Mouse (Mus musculus): ENCODE results near the gene Psmd7. TPM values are rescaled to one million over a fixed set of nuclear protein-coding genes. Genes with fewer than 3 reads are reported as not detected.

Psmd7 gene
- polyA plus RNA-seq, 1 experiment from 2014 or later = 253 TPM

- Histone ChIP-seq H3K9ac (replicated peaks; ENCODE audit: low read depth, low read length) (no peak overlapping the region), H3K27me3 (replicated peaks; ENCODE audit: control insufficient read depth, insufficient read depth, low read length) (no peaks in the 10 kb centered on the region; the same call in 1 of the 2 replicates), H3K4me1 (replicated peaks; ENCODE audit: control insufficient read depth, insufficient read depth, low read length) (no peaks in the 10 kb centered on the region), H3K4me2 (ENCODE audit: low read length) (no peak overlapping the region), H3K9me3 (ENCODE audit: control insufficient read depth, low read length) (no peaks in the 10 kb centered on the region), H3K27ac (ENCODE audit: low read length) (no peak overlapping the region), H3K4me3 (replicated peaks; ENCODE audit: low read length) (no peak overlapping the region), H3K36me3 (ENCODE audit: control insufficient read depth, insufficient read depth) (no peaks in the 10 kb centered on the region)
- ATAC-seq = no peak
- WGBS = 89% methylated on average over 6 of the region's 6 CpGs
These were observed 25.1 kb upstream of the Psmd7 start for GRCm38 (mm10) chr8:107613411-107613810.

GRCm38 (mm10) chr8:107610845-107611244, 22.6 kb upstream of the Psmd7 start:
- WGBS = 22% methylated on average over 11 of the region's 11 CpGs
- H3K9ac ChIP-seq (replicated peaks; ENCODE audit: low read depth, low read length) = no peak overlapping the region
- no peaks in the 10 kb centered on the region; the same call in 1 of the 2 replicates for H3K27me3 ChIP-seq (replicated peaks; ENCODE audit: control insufficient read depth, insufficient read depth, low read length)
- no peak overlapping the region for H3K27ac ChIP-seq (ENCODE audit: low read length)
- no peak for ATAC-seq
- H3K36me3 ChIP-seq (ENCODE audit: control insufficient read depth, insufficient read depth) = no peaks in the 10 kb centered on the region
- H3K9me3 ChIP-seq (ENCODE audit: control insufficient read depth, low read length) = no peaks in the 10 kb centered on the region
- H3K4me3 ChIP-seq (replicated peaks; ENCODE audit: low read length) = no peak overlapping the region
- no peaks in the 10 kb centered on the region for H3K4me1 ChIP-seq (replicated peaks; ENCODE audit: control insufficient read depth, insufficient read depth, low read length)
- H3K4me2 ChIP-seq (ENCODE audit: low read length) = no peak overlapping the region

- no peaks in the 10 kb centered on the region for H3K4me1 ChIP-seq (replicated peaks; ENCODE audit: control insufficient read depth, insufficient read depth, low read length)
- H3K9me3 ChIP-seq (ENCODE audit: control insufficient read depth, low read length) = no peaks in the 10 kb centered on the region
- WGBS = 34% methylated on average over 7 of the region's 7 CpGs
- no peak overlapping the region for H3K27ac ChIP-seq (ENCODE audit: low read length)
- no peaks in the 10 kb centered on the region; the same call in 1 of the 2 replicates for H3K27me3 ChIP-seq (replicated peaks; ENCODE audit: control insufficient read depth, insufficient read depth, low read length)
- no peak overlapping the region for H3K9ac ChIP-seq (replicated peaks; ENCODE audit: low read depth, low read length)
- no peak for ATAC-seq
- no peak overlapping the region for H3K4me2 ChIP-seq (ENCODE audit: low read length)
- no peaks in the 10 kb centered on the region for H3K36me3 ChIP-seq (ENCODE audit: control insufficient read depth, insufficient read depth)
- H3K4me3 ChIP-seq (replicated peaks; ENCODE audit: low read length) = no peak overlapping the region
These were observed 20.5 kb upstream of the Psmd7 start for GRCm38 (mm10) chr8:107608751-107609150.

DNA sequence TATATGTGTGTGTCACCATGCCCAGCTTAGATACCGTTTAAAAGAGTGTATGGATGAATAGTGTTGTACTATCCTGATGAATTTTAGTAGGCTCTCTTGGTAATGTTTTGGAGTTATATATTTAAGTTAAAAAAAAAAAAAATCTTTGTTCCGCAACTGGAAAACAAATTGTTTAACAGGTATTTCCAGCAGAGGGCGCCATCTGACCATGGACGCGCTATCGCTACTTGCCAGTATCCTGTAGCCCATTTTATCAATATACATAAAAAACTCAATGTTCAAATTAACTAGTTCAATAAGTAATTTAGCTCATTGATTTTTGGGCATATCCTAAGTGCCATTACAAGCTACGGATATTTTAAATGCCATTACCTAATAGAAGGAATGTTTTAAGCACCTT, 14.8 kb upstream of the Psmd7 start:
- Histone ChIP-seq H3K4me3 (replicated peaks; ENCODE audit: low read length) (no peak overlapping the region), H3K9ac (replicated peaks; ENCODE audit: low read depth, low read length) (no peak overlapping the region), H3K27ac (ENCODE audit: low read length) (no peak overlapping the region), H3K27me3 (replicated peaks; ENCODE audit: control insufficient read depth, insufficient read depth, low read length) (no peaks in the 10 kb centered on the region; the same call in 1 of the 2 replicates), H3K9me3 (ENCODE audit: control insufficient read depth, low read length) (no peaks in the 10 kb centered on the region), H3K4me2 (ENCODE audit: low read length) (no peak overlapping the region), H3K36me3 (ENCODE audit: control insufficient read depth, insufficient read depth) (no peaks in the 10 kb centered on the region), H3K4me1 (replicated peaks; ENCODE audit: control insufficient read depth, insufficient read depth, low read length) (no peaks in the 10 kb centered on the region)
- ATAC-seq = no peak
- 6% methylated on average over 7 of the region's 7 CpGs for WGBS

DNA sequence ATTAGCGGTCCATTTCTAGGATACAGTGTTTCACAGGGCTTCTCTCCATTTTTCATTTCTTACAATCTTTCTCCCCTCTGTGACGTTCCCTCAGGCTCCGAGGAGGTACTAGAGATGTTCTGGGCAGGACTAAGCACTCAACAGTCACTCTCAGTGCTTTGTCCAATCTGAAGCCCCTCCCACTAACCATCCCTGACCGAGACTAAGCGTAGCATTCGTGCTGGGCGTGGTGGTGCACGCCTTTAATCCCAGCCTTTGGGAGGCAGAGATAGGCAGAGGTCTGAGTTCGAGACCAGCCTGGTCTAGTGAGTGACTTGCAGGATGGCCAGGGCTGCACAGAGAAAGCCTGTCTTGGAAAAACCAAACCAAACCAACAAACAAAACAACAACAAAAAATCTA, 11.4 kb upstream of the Psmd7 start:
- no peak overlapping the region for H3K9ac ChIP-seq (replicated peaks; ENCODE audit: low read depth, low read length)
- no peaks in the 10 kb centered on the region for H3K4me1 ChIP-seq (replicated peaks; ENCODE audit: control insufficient read depth, insufficient read depth, low read length)
- H3K27ac ChIP-seq (ENCODE audit: low read length) = no peak overlapping the region
- no peaks in the 10 kb centered on the region for H3K36me3 ChIP-seq (ENCODE audit: control insufficient read depth, insufficient read depth)
- no peak overlapping the region for H3K4me2 ChIP-seq (ENCODE audit: low read length)
- no peak for ATAC-seq
- H3K4me3 ChIP-seq (replicated peaks; ENCODE audit: low read length) = no peak overlapping the region
- WGBS = 86% methylated on average over 9 of the region's 9 CpGs
- H3K27me3 ChIP-seq (replicated peaks; ENCODE audit: control insufficient read depth, insufficient read depth, low read length) = no peaks in the 10 kb centered on the region; the same call in 1 of the 2 replicates
- no peaks in the 10 kb centered on the region for H3K9me3 ChIP-seq (ENCODE audit: control insufficient read depth, low read length)

DNA sequence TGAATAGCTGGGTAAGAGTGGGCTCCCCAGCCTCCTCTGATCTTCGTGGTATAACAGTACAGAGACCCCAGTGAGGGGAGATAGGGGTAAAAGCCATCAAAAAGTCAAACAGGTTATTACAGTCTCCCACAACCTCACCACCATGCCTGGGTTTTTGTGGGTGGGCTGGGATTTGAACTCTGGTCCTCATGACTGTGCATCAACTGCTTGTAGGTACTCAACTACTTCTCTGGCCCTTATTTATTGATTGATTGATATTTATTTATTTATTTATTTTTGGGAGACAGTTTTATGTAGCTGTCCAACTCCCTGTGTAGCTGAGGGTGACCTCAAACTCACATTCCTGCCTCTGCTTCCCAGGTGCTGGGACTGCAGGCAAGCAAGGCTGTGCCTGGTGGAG, 9.5 kb upstream of the Psmd7 start:
- no peak overlapping the region for H3K9ac ChIP-seq (replicated peaks; ENCODE audit: low read depth, low read length)
- ATAC-seq = no peak
- H3K4me3 ChIP-seq (replicated peaks; ENCODE audit: low read length) = no peak overlapping the region
- H3K9me3 ChIP-seq (ENCODE audit: control insufficient read depth, low read length) = no peaks in the 10 kb centered on the region
- H3K36me3 ChIP-seq (ENCODE audit: control insufficient read depth, insufficient read depth) = no peaks in the 10 kb centered on the region
- H3K27ac ChIP-seq (ENCODE audit: low read length) = no peak overlapping the region
- H3K4me2 ChIP-seq (ENCODE audit: low read length) = no peak overlapping the region
- 62% methylated on average over 1 of the region's 1 CpGs for WGBS
- no peaks in the 10 kb centered on the region for H3K4me1 ChIP-seq (replicated peaks; ENCODE audit: control insufficient read depth, insufficient read depth, low read length)
- H3K27me3 ChIP-seq (replicated peaks; ENCODE audit: control insufficient read depth, insufficient read depth, low read length) = no peaks in the 10 kb centered on the region

- no peaks in the 10 kb centered on the region for H3K9me3 ChIP-seq (ENCODE audit: control insufficient read depth, low read length)
- 69% methylated on average over 6 of the region's 6 CpGs for WGBS
- no peak for ATAC-seq
- no peak overlapping the region for H3K4me2 ChIP-seq (ENCODE audit: low read length)
- H3K9ac ChIP-seq (replicated peaks; ENCODE audit: low read depth, low read length) = no peak overlapping the region
- H3K4me3 ChIP-seq (replicated peaks; ENCODE audit: low read length) = no peak overlapping the region
- no peaks in the 10 kb centered on the region for H3K4me1 ChIP-seq (replicated peaks; ENCODE audit: control insufficient read depth, insufficient read depth, low read length)
- no peaks in the 10 kb centered on the region for H3K36me3 ChIP-seq (ENCODE audit: control insufficient read depth, insufficient read depth)
- H3K27ac ChIP-seq (ENCODE audit: low read length) = no peak overlapping the region
- H3K27me3 ChIP-seq (replicated peaks; ENCODE audit: control insufficient read depth, insufficient read depth, low read length) = no peaks in the 10 kb centered on the region
These were observed 6.6 kb upstream of the Psmd7 start for GRCm38 (mm10) chr8:107594817-107595216.

GRCm38 (mm10) chr8:107593967-107594729, 5.9 kb upstream of the Psmd7 start:
- no peaks in the 10 kb centered on the region for H3K4me1 ChIP-seq (replicated peaks; ENCODE audit: control insufficient read depth, insufficient read depth, low read length)
- no peak overlapping the region for H3K4me2 ChIP-seq (ENCODE audit: low read length)
- H3K4me3 ChIP-seq (replicated peaks; ENCODE audit: low read length) = no peak overlapping the region
- H3K9me3 ChIP-seq (ENCODE audit: control insufficient read depth, low read length) = no peaks in the 10 kb centered on the region
- ATAC-seq = no peak
- H3K9ac ChIP-seq (replicated peaks; ENCODE audit: low read depth, low read length) = no peak overlapping the region
- WGBS = 83% methylated on average over 6 of the region's 6 CpGs
- no peaks in the 10 kb centered on the region for H3K27me3 ChIP-seq (replicated peaks; ENCODE audit: control insufficient read depth, insufficient read depth, low read length)
- no peak overlapping the region for H3K27ac ChIP-seq (ENCODE audit: low read length)
- H3K36me3 ChIP-seq (ENCODE audit: control insufficient read depth, insufficient read depth) = no peaks in the 10 kb centered on the region

DNA sequence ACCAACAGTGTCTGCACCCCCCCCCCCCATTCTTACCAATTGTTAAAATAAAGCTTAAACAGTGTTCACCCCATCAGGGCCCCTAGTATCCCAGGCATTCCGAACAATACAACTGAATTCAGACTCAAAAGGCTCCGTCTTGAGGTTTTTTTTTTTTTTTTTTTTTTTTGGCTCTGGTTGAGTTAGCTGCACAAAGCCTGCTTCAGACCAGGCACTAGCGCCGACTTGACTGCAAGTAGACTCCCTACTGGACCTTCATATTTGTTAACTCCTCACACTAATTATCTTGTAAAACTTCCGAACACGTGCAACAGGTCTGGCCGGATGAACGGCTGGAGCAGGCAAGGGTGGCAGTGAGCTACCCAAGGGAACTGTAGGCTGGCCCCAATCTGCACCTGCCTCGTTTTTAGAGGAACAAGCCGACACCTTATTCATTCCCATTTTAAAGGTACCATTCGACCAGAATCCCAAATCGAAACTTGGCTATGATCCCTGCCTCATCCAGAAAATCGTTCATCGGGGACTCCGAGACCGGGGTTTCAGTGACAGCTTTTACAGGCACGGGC, 752 bp downstream of the Psmd7 start:
- Histone ChIP-seq H3K36me3 (ENCODE audit: control insufficient read depth, insufficient read depth) (peaks cover 16% of the 10 kb centered on the region), H3K27me3 (replicated peaks; ENCODE audit: control insufficient read depth, insufficient read depth, low read length) (no peaks in the 10 kb centered on the region), H3K4me1 (replicated peaks; ENCODE audit: control insufficient read depth, insufficient read depth, low read length) (peaks cover 13% of the 10 kb centered on the region), H3K4me3 (replicated peaks; ENCODE audit: low read length) (peak overlapping the region; percentile 91), H3K9ac (replicated peaks; ENCODE audit: low read depth, low read length) (peak overlapping the region; percentile 90), H3K9me3 (ENCODE audit: control insufficient read depth, low read length) (no peaks in the 10 kb centered on the region), H3K4me2 (ENCODE audit: low read length) (peak overlapping the region; percentile 70), H3K27ac (ENCODE audit: low read length) (peak overlapping the region; percentile 76)
- 0% methylated on average over 17 of the region's 17 CpGs for WGBS
- ATAC-seq = peak; percentile 7; the same call in 1 of the 2 replicates

Data from forebrain, embryonic 16.5 days (tissue).